Mouse (Mus musculus) embryonic facial prominence, embryonic 11.5 days (tissue): Measurements from ENCODE around the gene 2310061I04Rik. TPM values are rescaled to one million over a fixed set of nuclear protein-coding genes. Genes with fewer than 3 reads are reported as not detected.

Experiments used
- ATAC-seq: fragments of 200-750 bp; cut with Nextera tagmentation; replicated peaks from 2 replicates; pipeline ENCODE4 v1.8.0; 2017; ENCODE audit warnings: low read depth; ENCODE audit not compliant: insufficient number of reproducible peaks, low FRiP score, low TSS enrichment
- DNase-seq: peaks from one replicate; pipeline ENCODE4 v3.0.0-alpha.2; 2015; ENCODE audit warnings: low spot score
- H3K27ac ChIP-seq: fragments of 300-500 bp; sonication (generic); replicated peaks from 2 replicates; pipeline ENCODE4 v1.5.1; 2014; ENCODE audit warnings: mild to moderate bottlenecking, low read depth, low read length, control low read depth
- H3K27me3 ChIP-seq: fragments of 300-500 bp; sonication (generic); 2 replicates; pipeline ENCODE4 v1.6.1; 2014; ENCODE audit warnings: mild to moderate bottlenecking, low read length, moderate library complexity, mixed read lengths; ENCODE audit not compliant: control insufficient read depth, insufficient read depth
- H3K36me3 ChIP-seq: fragments of 300-500 bp; sonication (generic); replicated peaks from 2 replicates; pipeline ENCODE4 v1.6.1; 2014; ENCODE audit warnings: low read depth, mild to moderate bottlenecking, low read length, moderate library complexity, mixed read lengths; ENCODE audit not compliant: control insufficient read depth, insufficient read depth
- H3K4me1 ChIP-seq: fragments of 300-500 bp; sonication (generic); 2 replicates; pipeline ENCODE4 v1.6.1; 2014; ENCODE audit warnings: low read length, mixed read lengths; ENCODE audit not compliant: control insufficient read depth, insufficient read depth
- H3K4me2 ChIP-seq: fragments of 300-500 bp; sonication (generic); 2 replicates; pipeline ENCODE4 v1.6.1; 2014; ENCODE audit warnings: low read depth, mild to moderate bottlenecking, control low read depth, low read length, moderate library complexity
- H3K4me3 ChIP-seq: fragments of 300-500 bp; sonication (generic); 2 replicates; pipeline ENCODE4 v1.5.1; 2014; ENCODE audit warnings: low read depth, low read length, control low read depth
- H3K9ac ChIP-seq: fragments of 300-500 bp; sonication (generic); replicated peaks from 2 replicates; pipeline ENCODE4 v1.6.1; 2014; ENCODE audit warnings: mild to moderate bottlenecking, control low read depth, low read length
- H3K9me3 ChIP-seq: fragments of 300-500 bp; sonication (generic); replicated peaks from 2 replicates; pipeline ENCODE4 v1.6.1; 2016; ENCODE audit warnings: mild to moderate bottlenecking, low read length, inconsistent platforms, mixed read lengths; ENCODE audit not compliant: control insufficient read depth
- WGBS: fragments of 180-500 bp; shearing (Covaris S2); extraction: QIAGEN DNeasy Blood & Tissue Kit; methylation state at CpG from one replicate; pipeline ENCODE4 v1.1.7; 2014; 5-methylcytosine and 5-hydroxymethylcytosine counted together
- polyA plus RNA-seq: library from polyadenylated mRNA; unstranded; fragments of >200 nt; fragmentation: Nextera tagmentation; extraction: Ambion mirVana; gene quantifications from 2 replicates; pipeline ENCODE4 v1.2.1, GENCODE M21; 2014

The 2310061I04Rik gene
- polyA plus RNA-seq, 1 experiment from 2014 or later, result 21.2 TPM

DNA sequence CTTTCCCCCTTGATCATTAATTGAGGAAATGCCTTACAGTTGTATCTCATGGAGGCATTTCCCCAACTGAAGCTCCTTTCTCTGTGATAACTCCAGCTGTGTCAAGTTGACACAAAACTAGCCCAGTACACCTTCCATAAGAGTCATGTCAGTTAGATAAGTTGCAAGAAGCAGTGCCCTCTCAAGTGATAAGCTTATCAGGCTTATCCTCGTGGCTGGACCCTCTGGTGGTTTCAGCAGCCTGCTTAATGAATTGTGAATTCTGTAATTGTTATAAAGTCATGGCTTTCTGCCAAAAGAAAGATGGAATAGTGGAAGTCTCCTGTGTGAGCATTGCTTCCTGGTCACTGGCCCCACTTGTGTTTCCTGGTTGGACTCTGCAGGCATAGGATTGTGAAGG is 30.2 kb upstream of the 2310061I04Rik start:
- Histone ChIP-seq H3K4me2 (no peak overlapping the region), H3K4me3 (no peak overlapping the region), H3K4me1 (no peaks in the 10 kb centered on the region), H3K27ac (no peak overlapping the region), H3K9ac (no peak overlapping the region), H3K9me3 (no peaks in the 10 kb centered on the region), H3K27me3 (no peaks in the 10 kb centered on the region), H3K36me3 (peaks cover 31% of the 10 kb centered on the region)
- no peak for DNase-seq
- ATAC-seq, result no peak
- 88% methylated on average over 1 of the region's 1 CpGs for WGBS

DNA sequence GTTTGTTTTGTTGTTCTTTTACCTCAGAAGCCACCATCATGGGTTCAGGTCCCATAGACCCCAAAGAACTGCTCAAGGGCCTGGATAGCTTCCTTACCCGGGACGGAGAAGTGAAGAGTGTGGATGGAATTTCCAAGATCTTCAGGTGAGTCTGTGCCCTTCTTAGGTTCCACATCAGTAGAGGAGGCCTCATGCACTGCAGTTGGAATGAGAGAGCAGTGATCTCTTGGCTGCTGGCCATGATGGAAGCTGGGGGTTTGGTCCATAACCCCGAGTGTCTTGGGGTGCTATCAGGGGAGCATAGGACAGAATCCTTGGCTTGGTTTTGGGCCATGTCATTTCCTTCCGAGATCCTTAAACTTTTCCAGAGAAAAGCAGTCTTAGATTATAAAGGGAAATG is 26.1 kb upstream of the 2310061I04Rik start:
- no peak for ATAC-seq
- no peaks in the 10 kb centered on the region for H3K27me3 ChIP-seq
- H3K27ac ChIP-seq, result no peak overlapping the region
- DNase-seq, result no peak
- H3K4me1 ChIP-seq, result no peaks in the 10 kb centered on the region; the same call in 1 of the 2 replicates
- no peaks in the 10 kb centered on the region for H3K9me3 ChIP-seq
- no peak overlapping the region for H3K9ac ChIP-seq
- 91% methylated on average over 4 of the region's 4 CpGs for WGBS
- no peak overlapping the region for H3K4me3 ChIP-seq
- peaks cover 17% of the 10 kb centered on the region for H3K36me3 ChIP-seq
- no peak overlapping the region for H3K4me2 ChIP-seq

DNA sequence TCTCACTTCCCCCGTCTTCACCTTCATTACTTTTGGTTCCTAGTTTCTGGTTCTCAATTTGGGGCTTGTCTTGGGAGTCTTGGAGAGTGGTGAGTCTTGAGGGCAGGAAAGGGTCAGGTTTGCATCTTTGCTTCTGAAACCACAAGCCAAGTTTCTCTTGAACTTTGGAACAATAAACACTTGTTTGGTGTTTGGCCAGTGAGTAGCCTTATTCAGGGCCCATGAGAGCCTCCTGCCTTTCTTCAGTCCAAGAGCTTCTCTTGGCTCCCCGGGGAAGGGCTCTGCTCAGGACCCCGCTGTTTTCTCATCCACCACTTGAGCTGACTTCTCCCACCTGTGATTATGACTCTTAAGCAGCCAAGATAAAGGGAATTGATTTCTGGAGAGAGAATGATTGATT is 25.3 kb upstream of the 2310061I04Rik start:
- Histone ChIP-seq H3K36me3 (peaks cover 12% of the 10 kb centered on the region), H3K27me3 (no peaks in the 10 kb centered on the region), H3K4me1 (no peaks in the 10 kb centered on the region; the same call in 1 of the 2 replicates), H3K9ac (no peak overlapping the region), H3K4me2 (no peak overlapping the region), H3K27ac (no peak overlapping the region), H3K4me3 (no peak overlapping the region), H3K9me3 (no peaks in the 10 kb centered on the region)
- DNase-seq (no peak), ATAC-seq (no peak)
- WGBS, result 87% methylated on average over 3 of the region's 3 CpGs

DNA sequence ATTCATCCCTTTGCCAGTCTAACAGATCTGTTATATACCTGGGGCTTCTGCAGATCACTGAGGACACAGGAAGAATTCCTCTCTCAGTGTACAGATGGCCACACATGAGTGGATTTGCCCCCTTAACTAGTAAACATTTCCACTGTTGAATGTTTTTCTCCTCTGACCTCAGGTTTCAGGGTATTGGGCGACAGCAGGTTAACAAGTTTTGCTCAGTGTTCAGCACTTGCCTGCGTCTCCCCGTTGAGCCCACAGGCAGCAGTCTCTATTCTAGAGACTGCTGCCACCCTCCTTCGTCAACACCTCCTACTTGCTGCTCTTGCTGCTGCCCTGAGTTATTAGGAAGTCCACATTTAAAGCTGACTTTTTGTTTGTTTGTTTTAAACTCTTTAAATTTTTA is 24.5 kb upstream of the 2310061I04Rik start:
- Histone ChIP-seq H3K4me1 (no peaks in the 10 kb centered on the region; the same call in 1 of the 2 replicates), H3K27me3 (no peaks in the 10 kb centered on the region), H3K36me3 (peaks cover 10% of the 10 kb centered on the region), H3K4me2 (no peak overlapping the region), H3K27ac (no peak overlapping the region), H3K9me3 (no peaks in the 10 kb centered on the region), H3K4me3 (no peak overlapping the region), H3K9ac (no peak overlapping the region)
- ATAC-seq, result no peak
- 83% methylated on average over 4 of the region's 4 CpGs for WGBS
- no peak for DNase-seq

DNA sequence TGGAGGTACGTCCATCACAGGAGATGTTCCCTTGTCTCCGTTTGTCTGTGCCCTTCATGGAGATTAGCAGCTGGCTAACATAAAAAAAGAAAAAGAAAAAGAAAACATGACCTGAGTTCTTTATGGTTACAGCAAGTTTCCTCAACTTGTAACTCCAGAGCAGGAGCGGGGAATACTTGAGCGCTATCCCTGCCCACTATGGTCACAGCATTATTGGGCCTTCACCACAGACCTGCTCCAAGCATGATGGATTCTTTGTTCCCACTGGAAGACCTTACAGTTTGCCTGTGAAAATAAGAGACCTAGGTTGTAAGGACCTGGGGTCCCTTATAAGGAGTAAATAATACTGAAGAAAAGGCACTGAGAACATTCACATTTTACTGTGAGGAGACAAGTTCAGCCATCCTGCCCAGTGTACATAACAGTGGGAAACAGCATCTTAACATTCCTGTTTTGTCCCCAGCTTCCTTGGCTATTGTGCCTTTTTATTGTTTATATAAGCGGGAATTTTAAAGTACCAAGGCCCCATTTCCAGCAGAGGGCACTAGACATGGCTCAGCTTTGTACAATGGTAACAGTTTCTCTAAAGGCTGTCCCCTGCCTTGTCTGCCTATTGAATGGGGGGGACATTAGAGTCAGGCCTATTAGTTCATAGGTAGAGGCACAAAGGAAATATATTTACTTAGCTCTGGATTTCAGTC is 23.8 kb upstream of the 2310061I04Rik start:
- no peak overlapping the region for H3K27ac ChIP-seq
- DNase-seq, result peak; percentile 79
- no peaks in the 10 kb centered on the region; the same call in 1 of the 2 replicates for H3K4me1 ChIP-seq
- peaks cover 8% of the 10 kb centered on the region for H3K36me3 ChIP-seq
- 79% methylated on average over 5 of the region's 5 CpGs for WGBS
- ATAC-seq, result no peak
- no peaks in the 10 kb centered on the region for H3K9me3 ChIP-seq
- H3K9ac ChIP-seq, result no peak overlapping the region
- no peak overlapping the region for H3K4me2 ChIP-seq
- H3K4me3 ChIP-seq, result no peak overlapping the region
- H3K27me3 ChIP-seq, result no peaks in the 10 kb centered on the region

DNA sequence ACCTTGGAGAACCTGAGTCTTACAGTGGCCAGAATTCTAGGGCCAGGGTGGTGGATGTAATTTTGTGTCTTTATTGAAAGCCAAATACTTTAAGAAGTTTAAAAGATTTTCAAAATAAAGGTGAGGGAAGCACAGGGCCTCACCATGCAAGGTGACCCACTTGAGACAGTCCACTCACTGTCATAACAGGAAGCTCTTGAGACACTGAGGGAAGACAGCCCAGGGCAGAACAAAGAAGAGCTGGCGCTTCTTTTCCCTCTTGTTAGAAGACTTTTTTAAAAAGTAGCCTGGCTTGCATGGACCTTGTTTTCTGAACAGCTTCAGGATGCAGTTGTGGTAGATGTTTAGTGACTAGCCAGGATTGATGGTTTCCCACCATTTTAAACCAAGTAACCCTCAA is 23.2 kb upstream of the 2310061I04Rik start:
- Histone ChIP-seq H3K36me3 (peaks cover 8% of the 10 kb centered on the region), H3K27me3 (no peaks in the 10 kb centered on the region), H3K4me3 (no peak overlapping the region), H3K27ac (no peak overlapping the region; the same call in 1 of the 2 replicates), H3K4me2 (peak overlapping the region; percentile 1; the same call in 1 of the 2 replicates), H3K9ac (no peak overlapping the region), H3K9me3 (no peaks in the 10 kb centered on the region), H3K4me1 (no peaks in the 10 kb centered on the region; the same call in 1 of the 2 replicates)
- DNase-seq (no peak), ATAC-seq (no peak)
- WGBS, result 77% methylated on average over 1 of the region's 1 CpGs

DNA sequence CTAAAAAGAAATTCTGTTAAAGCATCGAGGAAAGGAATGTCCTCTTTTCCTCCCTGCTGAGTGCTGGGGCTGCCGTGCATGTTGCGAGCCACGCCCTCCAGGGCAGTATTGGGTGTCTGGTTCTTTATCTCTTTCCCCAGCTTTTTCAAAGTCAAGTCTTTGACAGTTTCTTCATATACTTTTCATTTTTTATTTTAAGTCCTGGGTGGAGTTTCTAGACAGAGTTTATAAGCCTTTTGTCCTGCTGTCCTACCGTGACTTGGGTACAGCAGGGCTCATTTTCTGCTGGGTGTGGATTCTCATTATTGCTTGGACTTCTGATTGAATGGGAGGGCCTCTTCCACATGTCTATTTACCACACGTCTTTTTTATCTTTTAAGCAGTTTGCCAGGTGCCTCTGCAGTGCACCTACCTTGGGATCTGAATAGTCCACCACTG is 22.7 kb upstream of the 2310061I04Rik start:
- Histone ChIP-seq H3K4me3 (no peak overlapping the region), H3K9me3 (no peaks in the 10 kb centered on the region), H3K4me2 (0 out of 2 replicates have a peak overlapping the region, but pooled peaks have one; percentile 50), H3K9ac (no peak overlapping the region; the same call in 1 of the 2 replicates), H3K4me1 (no peaks in the 10 kb centered on the region; the same call in 1 of the 2 replicates), H3K27me3 (no peaks in the 10 kb centered on the region), H3K36me3 (peaks cover 6% of the 10 kb centered on the region), H3K27ac (no peak overlapping the region; the same call in 1 of the 2 replicates)
- WGBS, result 66% methylated on average over 6 of the region's 6 CpGs
- no peak for ATAC-seq
- no peak for DNase-seq

DNA sequence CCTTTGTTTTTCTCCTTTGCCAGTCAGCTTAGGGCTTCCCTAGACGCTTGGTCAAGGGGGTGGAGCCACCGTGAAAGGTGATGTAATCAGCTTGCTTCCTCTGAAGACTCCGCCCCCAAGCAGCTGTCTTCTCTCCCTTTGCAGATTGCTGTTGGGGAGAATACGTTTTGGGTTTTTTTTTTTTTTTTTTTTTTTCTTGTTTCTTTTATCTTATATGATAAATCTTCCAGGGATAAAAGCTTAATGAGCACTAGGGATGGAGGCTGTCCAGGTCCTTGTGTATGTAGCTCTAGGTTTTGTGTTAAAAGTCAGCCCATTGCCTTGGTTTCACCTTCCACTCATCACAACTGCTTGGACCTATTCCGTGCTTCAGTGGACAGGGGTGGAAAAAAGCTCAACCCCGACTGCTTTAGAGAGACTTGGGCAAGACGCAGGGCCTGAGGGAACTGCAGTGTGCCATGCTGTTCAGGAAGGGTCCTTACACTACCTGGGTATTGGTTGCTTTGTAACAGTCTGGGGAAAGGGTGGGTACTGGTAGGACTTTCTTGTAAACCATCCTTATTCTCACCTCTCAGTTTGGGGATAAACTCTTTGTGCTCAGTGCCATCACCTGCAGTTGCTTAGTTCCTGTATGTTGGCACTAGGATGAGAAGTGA is 22.0 kb upstream of the 2310061I04Rik start:
- Histone ChIP-seq H3K27ac (peak overlapping the region; percentile 95; the same call in 1 of the 2 replicates), H3K4me1 (no peaks in the 10 kb centered on the region; the same call in 1 of the 2 replicates), H3K4me2 (peak overlapping the region; percentile 97), H3K4me3 (peak overlapping the region; percentile 72), H3K9ac (peak overlapping the region; percentile 83), H3K27me3 (no peaks in the 10 kb centered on the region), H3K36me3 (peaks cover 5% of the 10 kb centered on the region; the same call in 1 of the 2 replicates), H3K9me3 (no peaks in the 10 kb centered on the region)
- 16% methylated on average over 7 of the region's 7 CpGs for WGBS
- ATAC-seq (no peak; the same call in 1 of the 2 replicates), DNase-seq (peak; percentile 97)
